In the genomic region with DNA sequence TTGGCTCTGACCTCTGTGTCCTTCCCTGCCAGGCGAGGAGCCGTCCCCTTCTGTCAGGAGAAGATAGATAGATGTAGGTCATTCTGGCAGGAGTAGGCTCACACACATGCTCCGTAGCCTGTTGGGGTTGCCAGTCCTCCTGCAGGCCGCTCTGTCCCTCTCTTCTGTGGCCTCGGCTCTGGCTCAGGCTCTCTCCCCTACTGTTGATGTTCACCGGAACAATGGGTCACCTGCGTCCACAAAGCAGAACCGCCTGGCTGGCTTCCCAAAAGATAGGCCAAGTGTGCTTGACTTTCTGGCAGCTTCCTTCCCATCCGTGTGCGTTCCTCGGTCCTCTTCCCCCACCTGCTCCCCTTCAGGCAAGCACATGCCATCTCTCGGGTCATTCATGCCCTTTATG, we compare ENCODE assay signal across 9 mouse cellular contexts. TPM values are rescaled to one million over a fixed set of nuclear protein-coding genes. Genes with fewer than 3 reads are reported as not detected.
A peak's percentile ranks its signal among the peaks of the same experiment; 100 is the strongest.
DNase-seq lines count a peak whose midpoint lies in the region; ATAC-seq and TF ChIP-seq lines count a peak whose summit lies in the region.
"Had no signal": no experiment of that assay in that cellular context is flagged by ENCODE, and none has a peak within 500 bp of the region (broad histone marks: within the 10 kb centered on the region; RNA-seq: fewer than 3 reads in every experiment).

No protein-coding gene starts in this region.

- H3K4me2 ChIP-seq in hindbrain, embryonic 16.5 days (ENCODE audit: low read length): no peak overlapping the region
- H3K4me2 ChIP-seq in hindbrain, embryonic 11.5 days (replicated peaks; ENCODE audit: low read depth, low read length): no peak overlapping the region
- no peak overlapping the region for H3K4me2 ChIP-seq in liver, embryonic 11.5 days
- H3K4me2 ChIP-seq in liver, embryonic 12.5 days: no peak overlapping the region
- H3K4me2 ChIP-seq: neural tube, embryonic 12.5 days had no signal

- H3K9me3 ChIP-seq in hindbrain, embryonic 16.5 days (ENCODE audit: control insufficient read depth, low read length): no peaks in the 10 kb centered on the region
- no peaks in the 10 kb centered on the region for H3K9me3 ChIP-seq in hindbrain, embryonic 11.5 days (ENCODE audit: control insufficient read depth, low read length)
- H3K9me3 ChIP-seq in liver, embryonic 11.5 days (ENCODE audit: control insufficient read depth, low read length): no peaks in the 10 kb centered on the region
- H3K9me3 ChIP-seq in liver, embryonic 12.5 days (replicated peaks): no peaks in the 10 kb centered on the region
- H3K9me3 ChIP-seq: neural tube, embryonic 12.5 days had no signal

- H3K9ac ChIP-seq in hindbrain, embryonic 16.5 days (ENCODE audit: low read depth, low read length): no peak overlapping the region
- H3K9ac ChIP-seq in hindbrain, embryonic 11.5 days (ENCODE audit: low read depth, low read length): no peak overlapping the region
- no peak overlapping the region for H3K9ac ChIP-seq in liver, embryonic 11.5 days (ENCODE audit: low read depth, low read length)
- H3K9ac ChIP-seq in liver, embryonic 12.5 days: no peak overlapping the region
- H3K9ac ChIP-seq: neural tube, embryonic 12.5 days had no signal

- peaks cover 8% of the 10 kb centered on the region for H3K4me1 ChIP-seq in hindbrain, embryonic 16.5 days (ENCODE audit: control insufficient read depth, insufficient read depth, low read depth, low read length)
- no peaks in the 10 kb centered on the region for H3K4me1 ChIP-seq in hindbrain, embryonic 11.5 days (replicated peaks; ENCODE audit: control insufficient read depth, insufficient read depth, low read length)
- H3K4me1 ChIP-seq in lung, adult 2 months (ENCODE audit: control insufficient read depth, insufficient read depth, low read length): peaks cover 20% of the 10 kb centered on the region
- H3K4me1 ChIP-seq in liver, embryonic 11.5 days (replicated peaks; ENCODE audit: control insufficient read depth, insufficient read depth, low read length): no peaks in the 10 kb centered on the region
- H3K4me1 ChIP-seq in liver, embryonic 12.5 days: no peaks in the 10 kb centered on the region
- H3K4me1 ChIP-seq: neural tube, embryonic 12.5 days had no signal

- no peak overlapping the region for H3K4me3 ChIP-seq in hindbrain, embryonic 16.5 days (ENCODE audit: low read length)
- H3K4me3 ChIP-seq in hindbrain, embryonic 11.5 days (ENCODE audit: low read depth, low read length): no peak overlapping the region
- no peak overlapping the region for H3K4me3 ChIP-seq in lung, adult 2 months (replicated peaks; ENCODE audit: extremely low read depth, low read depth, low read length)
- H3K4me3 ChIP-seq in liver, embryonic 11.5 days (ENCODE audit: low read depth, low read length): no peak overlapping the region
- H3K4me3 ChIP-seq in liver, embryonic 12.5 days: no peak overlapping the region
- H3K4me3 ChIP-seq: neural tube, embryonic 12.5 days had no signal

- no peak overlapping the region; the same call in none of the 2 replicates for H3K27ac ChIP-seq in hindbrain, embryonic 16.5 days (ENCODE audit: low read depth, low read length)
- no peak overlapping the region for H3K27ac ChIP-seq in hindbrain, embryonic 11.5 days (ENCODE audit: low read depth, low read length)
- H3K27ac ChIP-seq in liver, embryonic 11.5 days (ENCODE audit: low read depth, low read length): no peak overlapping the region
- no peak overlapping the region for H3K27ac ChIP-seq in liver, embryonic 12.5 days
- H3K27ac ChIP-seq: neural tube, embryonic 12.5 days had no signal

- 48% methylated on average over 12 of the region's 12 CpGs for WGBS in hindbrain, embryonic 16.5 days
- 78% methylated on average over 12 of the region's 12 CpGs for WGBS in hindbrain, embryonic 11.5 days
- WGBS in lung, adult 2 months: 35% methylated on average over 12 of the region's 12 CpGs
- WGBS in liver, embryonic 11.5 days: 84% methylated on average over 12 of the region's 12 CpGs
- WGBS in liver, embryonic 12.5 days (ENCODE audit: insufficient replicate concordance): 79% methylated on average over 12 of the region's 12 CpGs

- peak; percentile 77 for ATAC-seq in hindbrain, embryonic 16.5 days
- no peak for ATAC-seq in hindbrain, embryonic 11.5 days (ENCODE audit: low FRiP score)
- ATAC-seq in liver, embryonic 11.5 days (replicated peaks; ENCODE audit: low FRiP score): no peak
- no peak for ATAC-seq in liver, embryonic 12.5 days

- no peaks in the 10 kb centered on the region for H3K36me3 ChIP-seq in hindbrain, embryonic 16.5 days (ENCODE audit: control insufficient read depth, insufficient read depth, low read length)
- no peaks in the 10 kb centered on the region for H3K36me3 ChIP-seq in hindbrain, embryonic 11.5 days (ENCODE audit: control insufficient read depth, insufficient read depth, low read length)
- H3K36me3 ChIP-seq in liver, embryonic 11.5 days (ENCODE audit: control insufficient read depth, insufficient read depth, low read length): no peaks in the 10 kb centered on the region; the same call in 1 of the 2 replicates
- peaks cover 33% of the 10 kb centered on the region for H3K36me3 ChIP-seq in liver, embryonic 12.5 days

- TF ChIP-seq CTCF in lung, adult 2 months (IDR thresholded peaks at IDR 0.05; ENCODE audit: insufficient read depth, low read length): no peak

- no peaks in the 10 kb centered on the region for H3K27me3 ChIP-seq in hindbrain, embryonic 16.5 days (replicated peaks; ENCODE audit: control insufficient read depth, insufficient read depth, low read length)
- H3K27me3 ChIP-seq in hindbrain, embryonic 11.5 days (ENCODE audit: control insufficient read depth, insufficient read depth, low read length): no peaks in the 10 kb centered on the region
- H3K27me3 ChIP-seq in liver, embryonic 11.5 days (replicated peaks; ENCODE audit: control insufficient read depth, insufficient read depth, low read length): no peaks in the 10 kb centered on the region
- no peaks in the 10 kb centered on the region for H3K27me3 ChIP-seq in liver, embryonic 12.5 days (replicated peaks)
- H3K27me3 ChIP-seq: neural tube, embryonic 12.5 days had no signal

- no peak for TF ChIP-seq POLR2A in lung, adult 2 months (IDR thresholded peaks at IDR 0.05; ENCODE audit: borderline replicate concordance, extremely low read depth, low read depth, low read length)

- DNase-seq in hindbrain, embryonic 11.5 days (ENCODE audit: low spot score): no peak
- peak; percentile 67 to 76 for DNase-seq in adrenal gland, postnatal 36 days
- DNase-seq in heart, adult 9 months (ENCODE audit: low spot score in 2 of 2): peak; percentile 83 to 86
- DNase-seq in lung, adult 2 months: peak; percentile 64
- DNase-seq in urinary bladder, adult 18-20 months (ENCODE audit: low spot score in 2 of 2): no peak
- no peak for DNase-seq in liver, embryonic 11.5 days (ENCODE audit: low spot score)

RNA-seq across cellular contexts. Expression of a gene that starts 56.0 kb away (rescaled TPM):
- polyA plus RNA-seq in hindbrain, embryonic 16.5 days (2015; fragmentation: Nextera tagmentation; extraction: Ambion mirVana): 6.9 and 10.1 TPM in 2 replicates
- 18.5 and 23.5 TPM in 2 replicates for polyA plus RNA-seq in hindbrain, embryonic 11.5 days (2014; fragmentation: Nextera tagmentation; extraction: Ambion mirVana)
- 100 to 1,000 TPM in 1 of 2 experiments, 10 to 100 TPM in 1; 53.2 to 139 TPM for total RNA-seq in adrenal gland, postnatal 36 days (2021)
- polyA plus RNA-seq in lung, adult 2 months (2012; rRNA removed): 29.1 and 32.6 TPM in 2 replicates
- 9.7 and 9.9 TPM in 2 replicates for polyA plus RNA-seq in liver, embryonic 11.5 days (2014; fragmentation: Nextera tagmentation; extraction: Ambion mirVana)
- polyA plus RNA-seq in liver, embryonic 12.5 days (2016; fragmentation: Nextera tagmentation; extraction: Ambion mirVana): 5.0 and 5.3 TPM in 2 replicates

RNA-seq across cellular contexts. Expression of a gene that starts 56.3 kb away (rescaled TPM):
- polyA plus RNA-seq in hindbrain, embryonic 16.5 days (2015; fragmentation: Nextera tagmentation; extraction: Ambion mirVana): 172 and 196 TPM in 2 replicates
- 285 and 287 TPM in 2 replicates for polyA plus RNA-seq in hindbrain, embryonic 11.5 days (2014; fragmentation: Nextera tagmentation; extraction: Ambion mirVana)
- 100 to 1,000 TPM; 205 to 206 TPM for total RNA-seq in adrenal gland, postnatal 36 days (2021)
- polyA plus RNA-seq in lung, adult 2 months (2012; rRNA removed): 11.7 and 26.5 TPM in 2 replicates
- 197 and 201 TPM in 2 replicates for polyA plus RNA-seq in liver, embryonic 11.5 days (2014; fragmentation: Nextera tagmentation; extraction: Ambion mirVana)
- 130 and 134 TPM in 2 replicates for polyA plus RNA-seq in liver, embryonic 12.5 days (2016; fragmentation: Nextera tagmentation; extraction: Ambion mirVana)

Comparison
In these comparisons a context has a peak if more than half of its experiments do, and no peak if none do; other contexts are left out.
1. DNase-seq: peak in adrenal gland, postnatal 36 days (2 of 2), heart, adult 9 months (2 of 2) and lung, adult 2 months (single experiment); none in hindbrain, embryonic 11.5 days (single experiment), urinary bladder, adult 18-20 months (0 of 2) and liver, embryonic 11.5 days (single experiment).